Mouse (Mus musculus) CH12.LX (cell line): ENCODE measurements around the gene 2010300C02Rik.

Source experiments
- BHLHE40 ChIP-seq: IDR thresholded peaks from 2 replicates; pipeline ENCODE4 v1.6.1; 2011; ENCODE audit warnings: mild to moderate bottlenecking, low read depth, low read length, improper control_type of control experiment
- CTCF ChIP-seq, 2 experiments: IDR thresholded peaks in 1 of 2; conservative IDR thresholded peaks in 1 of 2; 2 replicates each; pipeline ENCODE4 v1.5.1; 2011 to 2012; ENCODE audit warnings: low read depth in 2 of 2, low read length in 2 of 2, improper control_type of control experiment in 1 of 2, inconsistent platforms in 1 of 2, mild to moderate bottlenecking in 1 of 2, moderate library complexity in 1 of 2
- ELF1 ChIP-seq: IDR thresholded peaks from 2 replicates; pipeline ENCODE4 v1.6.1; 2014; ENCODE audit warnings: low read depth, mild to moderate bottlenecking, inconsistent platforms, low read length, improper control_type of control experiment
- EP300 ChIP-seq: IDR thresholded peaks from 2 replicates; pipeline ENCODE4 v1.6.1; 2011; ENCODE audit warnings: low read length, improper control_type of control experiment
- MAFK ChIP-seq: IDR thresholded peaks from 2 replicates; pipeline ENCODE4 v1.6.1; 2011; ENCODE audit warnings: low read length, improper control_type of control experiment; ENCODE audit not compliant: insufficient replicate concordance
- POLR2A ChIP-seq: IDR thresholded peaks from 2 replicates; pipeline ENCODE4 v1.6.1; 2011; ENCODE audit warnings: low read depth, mild to moderate bottlenecking, improper control_type of control experiment, low read length
- SIN3A ChIP-seq: IDR thresholded peaks from 2 replicates; pipeline ENCODE4 v1.6.1; 2012; ENCODE audit warnings: low read length, improper control_type of control experiment, inconsistent platforms

GRCm38 (mm10) chr1:37614836-37615235 is 105.0 kb downstream of the 2010300C02Rik start:
- no peak for TF ChIP-seq EP300
- no peak for TF ChIP-seq POLR2A
- TF ChIP-seq BHLHE40 = no peak
- TF ChIP-seq MAFK = no peak
- TF ChIP-seq CTCF (conservative IDR thresholded peaks at IDR 0.05 in 1 of 2, IDR thresholded peaks at IDR 0.05 in 1 of 2; ENCODE audit: low read depth in 2 of 2, low read length in 2 of 2) = no peak
- no peak for TF ChIP-seq ELF1
- no peak for TF ChIP-seq SIN3A
